Mouse (Mus musculus): ENCODE results near the gene Sorl1. TPM values are rescaled to one million over a fixed set of nuclear protein-coding genes. Genes with fewer than 3 reads are reported as not detected.

The Sorl1 gene
- polyA plus RNA-seq (2014; fragmentation: Illumina TruSeq; extraction: RNeasy Lipid Tissue Mini Kit (QIAGEN cat#74804); ENCODE audit: low replicate concordance) = 12.6 TPM

GRCm38 (mm10) chr9:42123713-42124576, at the start of gene Sorl1:
Gene Sorl1 (minus strand): TSS chr9:42124297.

Other genes starting within 250 kb of the Sorl1 start
- gene Sc5d, start 140.0 kb upstream of the Sorl1 start, polyA plus RNA-seq (2014; fragmentation: Illumina TruSeq; extraction: RNeasy Lipid Tissue Mini Kit (QIAGEN cat#74804); ENCODE audit: low replicate concordance) = 210 TPM

Measured in small intestine, adult 10 weeks (tissue).